Mouse (Mus musculus): ENCODE measurements around the gene Tmem107. TPM values are rescaled to one million over a fixed set of nuclear protein-coding genes. Genes with fewer than 3 reads are reported as not detected.

Tmem107 gene
- total RNA-seq (2021) = 1 to 10 TPM; 4.2 to 6.1 TPM

- intact Hi-C loops (cut with DNase I) = loop anchor here (2.0 kb wide), 1 partner anchor 18 kb away; the partner anchor contains the start of gene Vamp2
- DNase-seq = peak; percentile 91 to 94
Measured at GRCm38 (mm10) chr11:69070590-69071222, at the start of gene Tmem107. Tmem107 (plus strand) TSS chr11:69070806.

- intact Hi-C loops (cut with DNase I) = no loop called here
- no peak for DNase-seq
Measured at GRCm38 (mm10) chr11:69026562-69026961, 44.0 kb upstream of the Tmem107 start.

- intact Hi-C loops (cut with DNase I) = no loop called here
- no peak for DNase-seq
Measured at GRCm38 (mm10) chr11:69028805-69029204, 41.8 kb upstream of the Tmem107 start.

GRCm38 (mm10) chr11:69033552-69033951 is 37.1 kb upstream of the Tmem107 start:
- DNase-seq = no peak
- intact Hi-C loops (cut with DNase I) = no loop called here

- intact Hi-C loops (cut with DNase I) = no loop called here
- DNase-seq = no peak
Measured at GRCm38 (mm10) chr11:69034585-69034984, 36.0 kb upstream of the Tmem107 start.

- intact Hi-C loops (cut with DNase I) = no loop called here
- DNase-seq = no peak
Measured at GRCm38 (mm10) chr11:69035411-69035810, 35.2 kb upstream of the Tmem107 start.

GRCm38 (mm10) chr11:69035849-69036248 is 34.8 kb upstream of the Tmem107 start:
- peak; percentile 84 to 86 for DNase-seq
- intact Hi-C loops (cut with DNase I) = loop anchor here (1.0 to 2.0 kb wide), 2 partner anchors 69 to 132 kb away; no protein-coding TSS in a partner anchor

- intact Hi-C loops (cut with DNase I) = loop anchor here (1.0 to 2.0 kb wide), 3 partner anchors 26 to 132 kb away; no protein-coding TSS in a partner anchor
- DNase-seq = peak; percentile 91 to 94
Measured at GRCm38 (mm10) chr11:69036486-69037230, 33.9 kb upstream of the Tmem107 start.

- DNase-seq = peak; percentile 86 to 88
- intact Hi-C loops (cut with DNase I) = loop anchor here (1.0 to 2.0 kb wide), 2 partner anchors 25 to 71 kb away; no protein-coding TSS in a partner anchor
Measured at GRCm38 (mm10) chr11:69037231-69038061, 33.2 kb upstream of the Tmem107 start.

GRCm38 (mm10) chr11:69038173-69038572 is 32.4 kb upstream of the Tmem107 start:
- no peak for DNase-seq

GRCm38 (mm10) chr11:69045531-69046394 is 24.8 kb upstream of the Tmem107 start, which contains the start of gene Aurkb:
Aurkb (plus strand) TSS chr11:69045647.
- intact Hi-C loops (cut with DNase I) = no loop called here
- DNase-seq = peak; percentile 75 to 77

More at GRCm38 (mm10) chr11:69038173-69038572, 32.4 kb upstream of the Tmem107 start:
- intact Hi-C loops (cut with DNase I) = no loop called here

GRCm38 (mm10) chr11:69046395-69046774 is 24.2 kb upstream of the Tmem107 start:
- no peak for DNase-seq
- intact Hi-C loops (cut with DNase I) = no loop called here

- no peak for DNase-seq
- intact Hi-C loops (cut with DNase I) = no loop called here
Measured at GRCm38 (mm10) chr11:69047592-69047991, 23.0 kb upstream of the Tmem107 start.

- no peak for DNase-seq
- intact Hi-C loops (cut with DNase I) = no loop called here
Measured at GRCm38 (mm10) chr11:69048151-69048550, 22.5 kb upstream of the Tmem107 start.

- DNase-seq = no peak
- intact Hi-C loops (cut with DNase I) = no loop called here
Measured at GRCm38 (mm10) chr11:69050748-69051147, 19.9 kb upstream of the Tmem107 start.

- intact Hi-C loops (cut with DNase I) = no loop called here
- no peak for DNase-seq
Measured at GRCm38 (mm10) chr11:69051771-69052170, 18.8 kb upstream of the Tmem107 start.

- DNase-seq = no peak
- intact Hi-C loops (cut with DNase I) = no loop called here
Measured at GRCm38 (mm10) chr11:69052824-69053421, 17.7 kb upstream of the Tmem107 start.

GRCm38 (mm10) chr11:69053848-69054247 is 16.8 kb upstream of the Tmem107 start:
- intact Hi-C loops (cut with DNase I) = no loop called here
- DNase-seq = no peak

GRCm38 (mm10) chr11:69058265-69058664 is 12.3 kb upstream of the Tmem107 start:
- intact Hi-C loops (cut with DNase I) = no loop called here
- DNase-seq = no peak

Data from heart, postnatal 36 days (tissue).